Mouse (Mus musculus): ENCODE measurements around the gene Cryba4.

Gene Cryba4

DNA sequence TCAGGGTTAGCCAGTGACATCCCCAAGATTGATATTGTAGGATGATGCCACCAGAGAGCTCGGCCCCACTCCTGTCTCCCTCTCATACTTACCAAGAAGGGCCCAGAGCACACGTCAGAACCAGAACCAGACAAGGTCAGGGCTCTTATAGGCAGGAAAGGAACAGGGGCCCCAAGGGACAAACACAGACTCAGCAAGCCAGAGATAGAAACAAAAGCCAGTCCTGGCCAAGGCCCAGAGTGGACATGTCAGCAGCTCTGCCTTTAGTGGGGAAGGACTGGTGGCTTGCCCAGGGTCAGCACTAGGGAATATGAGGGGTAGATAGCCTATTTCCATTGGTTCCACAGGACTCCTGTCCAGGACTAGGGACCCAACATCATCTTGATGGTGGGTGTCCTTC, at the start of gene Cryba4:
Gene Cryba4, minus strand, starts transcription at position 119 of the 400 bp plus-strand sequence.
- no peak for DNase-seq (ENCODE audit: low read depth, low spot score)

GRCm38 (mm10) chr5:112301694-112302093, 49.4 kb upstream of the Cryba4 start:
- no peak for DNase-seq (ENCODE audit: low read depth, low spot score)

GRCm38 (mm10) chr5:112300721-112301308, 48.5 kb upstream of the Cryba4 start:
- DNase-seq (ENCODE audit: low read depth, low spot score) = no peak

GRCm38 (mm10) chr5:112300112-112300511, 47.8 kb upstream of the Cryba4 start:
- DNase-seq (ENCODE audit: low read depth, low spot score) = no peak

- peak; percentile 63 for DNase-seq (ENCODE audit: low read depth, low spot score)
These were observed 47.1 kb upstream of the Cryba4 start for GRCm38 (mm10) chr5:112299399-112299798.

DNA sequence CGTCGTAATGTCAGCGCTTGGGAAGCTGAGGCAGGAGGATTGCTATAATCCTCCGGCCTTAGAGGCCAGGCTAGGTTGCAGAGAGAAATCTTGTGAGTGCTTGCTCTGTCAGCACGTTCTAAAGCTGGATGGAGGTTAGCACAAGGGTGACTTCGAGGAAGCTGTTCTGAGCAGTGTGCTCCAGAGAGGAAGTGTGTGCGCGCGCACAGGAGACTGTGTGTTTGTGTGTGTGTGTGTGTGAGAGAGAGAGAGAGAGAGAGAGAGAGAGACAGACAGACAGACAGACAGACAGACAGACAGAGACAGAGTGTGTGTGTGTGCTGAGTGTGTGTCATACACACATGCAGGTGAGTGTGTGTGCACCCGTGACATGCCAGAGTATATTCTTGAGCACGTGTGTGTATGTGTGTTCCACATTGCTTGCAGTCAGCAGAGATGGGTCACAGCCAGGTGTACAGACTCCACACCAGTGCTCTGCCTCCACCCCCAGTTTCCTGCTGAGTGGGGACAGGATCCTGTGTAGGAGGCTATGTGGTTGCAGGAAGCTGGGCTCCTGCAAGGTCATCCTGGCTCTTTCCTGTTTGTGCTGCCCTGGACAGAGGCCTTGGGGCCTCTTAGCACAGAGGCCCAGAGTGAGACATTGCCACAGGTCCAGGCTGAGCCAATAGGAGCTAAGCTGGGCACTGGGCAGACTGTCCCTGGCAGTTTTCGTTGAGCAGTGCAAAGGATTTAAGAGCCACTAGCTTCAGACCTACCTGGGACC, 46.1 kb upstream of the Cryba4 start:
- no peak for DNase-seq (ENCODE audit: low read depth, low spot score)

- peak; percentile 71 for DNase-seq (ENCODE audit: low read depth, low spot score)
These were observed 44.9 kb upstream of the Cryba4 start for GRCm38 (mm10) chr5:112297257-112297656.

- no peak for DNase-seq (ENCODE audit: low read depth, low spot score)
These were observed 44.3 kb upstream of the Cryba4 start for GRCm38 (mm10) chr5:112296404-112297181.

DNA sequence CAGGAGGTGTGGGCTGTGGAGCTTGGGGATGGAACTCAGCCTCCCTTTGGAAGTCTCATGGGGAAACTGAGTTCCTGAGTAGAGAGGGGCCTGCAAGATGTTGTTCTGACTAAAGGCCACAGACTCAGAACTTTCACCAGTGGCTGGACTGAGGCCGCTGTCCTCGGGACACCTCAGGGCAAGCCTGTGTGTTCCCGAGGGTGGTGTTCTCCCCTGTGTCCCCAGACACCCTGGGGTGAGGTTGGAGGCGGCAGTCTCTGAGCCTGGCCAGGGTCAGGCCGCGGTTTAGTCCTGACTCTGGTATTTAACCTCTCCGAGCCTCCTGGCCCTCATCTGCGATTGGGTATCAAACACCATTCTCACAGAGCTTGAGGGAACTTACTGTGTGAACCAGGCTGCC, 43.2 kb upstream of the Cryba4 start:
- DNase-seq (ENCODE audit: low read depth, low spot score) = no peak

DNA sequence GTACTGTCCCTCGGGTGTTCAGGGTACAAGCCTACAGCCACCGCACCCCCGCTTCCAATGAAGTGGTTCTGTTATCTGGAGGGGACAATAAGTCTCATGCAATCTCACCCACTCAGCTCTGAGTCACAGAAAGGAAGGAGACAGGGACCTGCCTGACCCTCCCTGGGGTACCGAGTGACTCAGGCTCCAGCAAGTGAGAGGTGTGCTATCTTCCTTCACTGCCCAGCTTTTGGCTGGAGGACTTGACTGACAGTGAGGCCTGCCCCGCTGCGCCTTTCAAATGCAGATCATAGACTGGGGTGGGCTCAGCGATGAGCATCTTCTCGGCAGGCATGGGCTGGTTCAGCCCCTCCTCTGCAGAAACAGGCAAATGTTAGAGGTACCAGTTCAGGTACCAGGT, 42.8 kb upstream of the Cryba4 start:
- DNase-seq (ENCODE audit: low read depth, low spot score) = peak; percentile 79

GRCm38 (mm10) chr5:112294696-112295095, 42.4 kb upstream of the Cryba4 start:
- DNase-seq (ENCODE audit: low read depth, low spot score) = no peak

- no peak for DNase-seq (ENCODE audit: low read depth, low spot score)
These were observed 41.5 kb upstream of the Cryba4 start for GRCm38 (mm10) chr5:112293800-112294199.

- peak; percentile 47 for DNase-seq (ENCODE audit: low read depth, low spot score)
These were observed 40.1 kb upstream of the Cryba4 start for GRCm38 (mm10) chr5:112292343-112292980.

GRCm38 (mm10) chr5:112291866-112292265, 39.5 kb upstream of the Cryba4 start:
- DNase-seq (ENCODE audit: low read depth, low spot score) = no peak

DNA sequence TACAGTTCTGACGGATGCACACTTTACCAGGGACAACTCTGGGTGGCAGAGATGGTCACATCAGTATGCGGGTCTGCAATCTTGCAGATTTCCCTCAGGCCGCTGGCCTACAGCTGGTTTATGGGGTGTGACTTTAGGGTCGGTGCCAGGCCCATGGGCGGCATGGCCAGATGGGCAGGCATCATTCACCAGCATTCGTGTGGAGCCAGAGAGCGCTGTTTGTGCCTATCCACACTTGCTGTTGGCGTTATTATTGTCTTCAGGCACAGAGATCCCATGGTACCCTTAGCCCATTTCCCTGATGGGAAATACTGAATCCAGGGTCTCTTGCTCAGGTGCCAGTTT, 38.2 kb upstream of the Cryba4 start:
- DNase-seq (ENCODE audit: low read depth, low spot score) = no peak

- DNase-seq (ENCODE audit: low read depth, low spot score) = no peak
These were observed 37.7 kb upstream of the Cryba4 start for GRCm38 (mm10) chr5:112289819-112290535.

GRCm38 (mm10) chr5:112289236-112289635, 36.9 kb upstream of the Cryba4 start:
- DNase-seq (ENCODE audit: low read depth, low spot score) = no peak

- DNase-seq (ENCODE audit: low read depth, low spot score) = peak; percentile 44
These were observed 36.1 kb upstream of the Cryba4 start for GRCm38 (mm10) chr5:112288193-112289141.

DNA sequence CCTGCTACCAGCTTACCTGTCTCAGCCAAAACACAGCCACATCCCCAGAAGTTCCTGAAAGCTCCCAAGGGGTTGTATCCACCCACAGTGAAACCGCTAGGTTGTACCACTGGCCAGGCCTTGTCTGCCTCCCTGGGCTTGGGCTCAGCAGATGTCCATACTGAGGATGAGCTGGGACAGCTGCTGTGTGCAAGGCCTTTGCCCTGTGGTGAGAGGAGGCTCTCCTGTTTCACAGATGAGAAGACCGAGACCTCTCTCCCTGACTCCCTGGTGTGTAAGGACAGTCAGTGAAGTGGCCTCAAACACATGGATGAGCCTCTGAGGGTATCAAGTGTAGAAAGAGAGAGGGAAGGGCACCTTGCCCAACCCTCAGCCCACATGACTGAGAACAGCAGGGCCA, 35.3 kb upstream of the Cryba4 start:
- no peak for DNase-seq (ENCODE audit: low read depth, low spot score)

GRCm38 (mm10) chr5:112286984-112287641, 34.8 kb upstream of the Cryba4 start:
- peak; percentile 38 for DNase-seq (ENCODE audit: low read depth, low spot score)

Data from ZHBTc4 (cell line).